Mouse (Mus musculus) heart, embryonic 10.5 days (tissue): ENCODE measurements around the gene Gm21854. TPM values are rescaled to one million over a fixed set of nuclear protein-coding genes. Genes with fewer than 3 reads are reported as not detected.
"Not testable (repeated sequence)": the region's sequence is repeated elsewhere in the genome, so short reads cannot be mapped to it uniquely, and the experiment has no call there.

ENCODE experiments used
- DNase-seq: peaks from one replicate; pipeline ENCODE4 v3.0.0-alpha.2; 2017; ENCODE audit warnings: low spot score
- H3K27ac ChIP-seq: fragments of 300-500 bp; sonication (generic); 2 replicates; pipeline ENCODE4 v1.5.1; 2016; ENCODE audit warnings: mild to moderate bottlenecking
- H3K27me3 ChIP-seq: fragments of 300-500 bp; sonication (generic); 2 replicates; pipeline ENCODE4 v1.6.1; 2016; ENCODE audit warnings: mild to moderate bottlenecking; ENCODE audit not compliant: poor library complexity, insufficient read depth, severe bottlenecking
- H3K36me3 ChIP-seq: fragments of 300-500 bp; sonication (generic); 2 replicates; pipeline ENCODE4 v1.6.1; 2016; ENCODE audit warnings: mild to moderate bottlenecking, moderate library complexity
- H3K4me1 ChIP-seq: fragments of 300-500 bp; sonication (generic); 2 replicates; pipeline ENCODE4 v1.6.1; 2016; ENCODE audit warnings: mild to moderate bottlenecking
- H3K4me3 ChIP-seq: fragments of 300-500 bp; sonication (generic); 2 replicates; pipeline ENCODE4 v1.5.1; 2016; ENCODE audit warnings: mild to moderate bottlenecking, moderate library complexity
- H3K9me3 ChIP-seq: fragments of 300-500 bp; sonication (generic); 2 replicates; pipeline ENCODE4 v1.6.1; 2016; ENCODE audit warnings: mild to moderate bottlenecking, moderate library complexity
- polyA plus RNA-seq: library from polyadenylated mRNA; unstranded; fragments of >200 nt; fragmentation: Nextera tagmentation; extraction: Ambion mirVana; gene quantifications from 2 replicates; pipeline ENCODE4 v1.2.1, GENCODE M21; 2016

Gm21854 gene
- polyA plus RNA-seq = not detected in 2 replicates

DNA sequence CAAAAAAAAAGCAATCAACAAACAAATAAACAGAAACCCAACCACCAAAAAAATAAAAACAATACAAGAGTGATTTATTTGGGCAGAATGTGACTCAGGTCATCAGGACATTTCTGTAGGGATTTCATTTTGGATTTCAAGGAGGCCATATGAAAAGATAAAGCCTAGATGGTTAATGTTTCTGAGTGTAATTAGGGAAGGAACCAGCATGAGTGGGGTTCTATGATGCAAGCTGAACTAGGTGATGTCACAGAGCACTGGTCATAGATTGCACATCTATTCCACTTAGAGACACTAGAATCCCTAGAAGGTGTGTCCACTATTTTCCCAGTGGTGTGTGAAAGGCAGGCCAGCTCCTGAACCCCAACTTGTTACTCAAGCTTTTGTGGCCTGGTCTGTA is at the start of gene Gm21854:
Gene Gm21854 (plus strand): TSS at position 301 of the 400 bp plus-strand sequence.
- not testable (repeated sequence) for H3K27ac ChIP-seq, DNase-seq, H3K9me3 ChIP-seq, H3K4me1 ChIP-seq, H3K27me3 ChIP-seq, H3K36me3 ChIP-seq, H3K4me3 ChIP-seq

Other genes with a start within 250 kb of the Gm21854 start
- gene Gm20914, start 69.0 kb downstream of the Gm21854 start, polyA plus RNA-seq = not detected in 2 replicates
- gene Gm28171, start 136.4 kb downstream of the Gm21854 start, polyA plus RNA-seq = not detected in 2 replicates